Mouse (Mus musculus): ENCODE results near the gene Gm7030.
A peak's percentile ranks its signal among the peaks of the same experiment; 100 is the strongest.

Gm7030 gene

DNA sequence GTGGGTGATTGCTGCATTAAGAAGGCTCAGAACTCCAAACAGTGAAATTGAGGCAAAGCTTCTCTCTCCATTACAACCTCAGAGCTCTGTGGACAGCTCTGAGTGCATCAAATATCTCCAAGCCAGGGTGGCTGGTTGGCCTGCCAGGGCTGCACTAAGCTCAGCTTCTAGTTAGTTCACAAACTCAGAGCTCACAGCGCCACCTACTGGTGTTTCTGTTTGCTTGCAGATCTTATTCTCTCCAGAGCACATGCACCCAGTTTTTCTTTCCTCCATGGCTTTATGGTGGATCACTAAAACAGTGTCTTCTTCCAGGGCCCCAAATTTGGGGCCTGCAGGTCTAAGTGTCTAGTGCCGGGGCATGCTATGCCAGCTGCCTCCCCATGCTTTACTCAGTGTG lies 68.4 kb downstream of the Gm7030 start:
- peak; percentile 92 for DNase-seq

Measured in lung, postnatal 10 days (tissue).